Mouse (Mus musculus) ES-Bruce4 (cell line): ENCODE measurements around the gene Klhdc3.

ENCODE experiments used
- EP300 ChIP-seq: IDR thresholded peaks from 2 replicates; pipeline ENCODE4 v1.6.1; 2011; ENCODE audit warnings: low read depth, low read length; ENCODE audit not compliant: insufficient read depth
- POLR2A ChIP-seq: IDR thresholded peaks from one replicate; pipeline ENCODE4 v1.8.1; 2011; ENCODE audit warnings: low read length; ENCODE audit not compliant: insufficient read depth

- TF ChIP-seq POLR2A (peak; percentile 98), EP300 (no peak)
Observed at GRCm38 (mm10) chr17:46704887-46705835, 24.4 kb upstream of the Klhdc3 start, which contains the start of gene Ppp2r5d.
